Mouse (Mus musculus): ENCODE measurements around the gene Gm17542.
"Not testable (repeated sequence)": the region's sequence is repeated elsewhere in the genome, so short reads cannot be mapped to it uniquely, and the experiment has no call there.

Gm17542 gene

GRCm38 (mm10) chr10:58718110-58718509 is at the start of gene Gm17542:
TSS of gene Gm17542 (minus strand) at chr10:58718210.
- not testable (repeated sequence) for DNase-seq

GRCm38 (mm10) chr10:58739779-58740178 is 21.8 kb upstream of the Gm17542 start:
- DNase-seq, result no peak

- DNase-seq, result no peak
Observed at GRCm38 (mm10) chr10:58738152-58738551, 20.1 kb upstream of the Gm17542 start.

GRCm38 (mm10) chr10:58714789-58715148 is 3.2 kb downstream of the Gm17542 start:
- no peak for DNase-seq

- DNase-seq, result peak; percentile 11
Observed at GRCm38 (mm10) chr10:58713855-58714788, 3.9 kb downstream of the Gm17542 start.

GRCm38 (mm10) chr10:58713225-58713624 is 4.8 kb downstream of the Gm17542 start:
- no peak for DNase-seq

GRCm38 (mm10) chr10:58709021-58709420 is 9.0 kb downstream of the Gm17542 start:
- no peak for DNase-seq

GRCm38 (mm10) chr10:58700578-58700977 is 17.4 kb downstream of the Gm17542 start:
- no peak for DNase-seq

GRCm38 (mm10) chr10:58700160-58700559 is 17.9 kb downstream of the Gm17542 start:
- DNase-seq, result no peak

- DNase-seq, result no peak
Observed at GRCm38 (mm10) chr10:58698955-58699354, 19.1 kb downstream of the Gm17542 start.

GRCm38 (mm10) chr10:58691051-58691450 is 27.0 kb downstream of the Gm17542 start:
- no peak for DNase-seq

- DNase-seq, result no peak
Observed at GRCm38 (mm10) chr10:58679298-58679697, 38.7 kb downstream of the Gm17542 start.

- DNase-seq, result peak; percentile 83
Observed at GRCm38 (mm10) chr10:58675533-58675932, 42.5 kb downstream of the Gm17542 start, which contains the start of gene Edar. TSS of gene Edar (minus strand) at chr10:58675654.

- peak; percentile 81 for DNase-seq
Observed at GRCm38 (mm10) chr10:58673278-58674061, 44.5 kb downstream of the Gm17542 start.

- peak; percentile 51 for DNase-seq
Observed at GRCm38 (mm10) chr10:58672557-58673277, 45.3 kb downstream of the Gm17542 start.

GRCm38 (mm10) chr10:58663868-58664267 is 54.1 kb downstream of the Gm17542 start:
- no peak for DNase-seq

Measured in retina, postnatal 1 day (tissue).